Mouse (Mus musculus): Measurements from ENCODE around the gene Srsf12.
A peak's percentile ranks its signal among the peaks of the same experiment; 100 is the strongest.

The Srsf12 gene

DNA sequence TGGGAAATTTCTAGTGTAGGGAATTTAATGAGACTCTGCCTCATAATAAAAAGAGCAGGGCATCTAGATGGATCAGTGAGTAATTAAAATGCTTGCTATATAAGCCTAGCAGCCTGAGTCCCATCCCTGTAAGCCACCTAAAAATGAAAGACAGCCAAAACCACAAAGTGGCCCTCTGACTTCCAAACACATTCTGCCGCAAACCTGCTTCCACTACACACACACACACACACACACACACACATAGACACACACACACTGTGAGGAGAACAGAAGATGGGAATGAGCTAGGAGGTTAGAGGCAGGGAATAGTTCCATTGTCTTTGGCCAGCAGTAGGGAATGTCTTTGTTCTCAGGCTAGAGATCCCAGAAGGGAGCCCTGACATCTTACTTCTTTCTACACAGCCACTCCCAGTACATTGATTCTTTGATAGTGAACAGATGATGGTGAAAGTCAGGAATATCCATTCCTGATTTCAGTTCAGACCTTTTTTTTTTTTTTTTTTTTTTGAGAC lies 41.0 kb downstream of the Srsf12 start:
- no peak for DNase-seq

- DNase-seq = no peak
Observed at GRCm38 (mm10) chr4:33250867-33251266, 42.1 kb downstream of the Srsf12 start.

DNA sequence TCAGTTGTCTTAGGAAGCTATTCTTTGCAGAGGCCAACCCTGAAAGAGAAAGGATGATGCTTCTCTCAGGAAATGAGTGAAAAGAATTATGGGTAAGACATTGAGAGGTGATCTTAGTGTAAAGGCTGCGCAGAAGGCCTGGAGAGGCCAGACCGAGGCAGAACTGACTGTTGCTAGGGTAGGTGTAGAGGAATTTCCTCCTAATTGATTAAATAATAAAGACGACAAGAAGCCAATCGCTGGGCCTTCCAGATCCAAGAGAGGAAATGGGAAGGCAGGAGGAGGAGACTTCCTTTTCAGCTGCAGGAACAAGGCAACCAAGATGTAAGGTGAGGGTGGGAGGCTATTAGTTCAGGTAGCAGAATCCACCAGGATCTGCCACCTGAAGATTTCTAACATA lies 45.9 kb downstream of the Srsf12 start:
- no peak for DNase-seq

GRCm38 (mm10) chr4:33257263-33257964 lies 48.6 kb downstream of the Srsf12 start:
- peak; percentile 45 for DNase-seq

- DNase-seq = no peak
Observed at GRCm38 (mm10) chr4:33260311-33260710, 51.5 kb downstream of the Srsf12 start.

GRCm38 (mm10) chr4:33261311-33261753 lies 52.5 kb downstream of the Srsf12 start:
- peak; percentile 98 for DNase-seq

GRCm38 (mm10) chr4:33262897-33263296 lies 54.1 kb downstream of the Srsf12 start:
- no peak for DNase-seq

DNA sequence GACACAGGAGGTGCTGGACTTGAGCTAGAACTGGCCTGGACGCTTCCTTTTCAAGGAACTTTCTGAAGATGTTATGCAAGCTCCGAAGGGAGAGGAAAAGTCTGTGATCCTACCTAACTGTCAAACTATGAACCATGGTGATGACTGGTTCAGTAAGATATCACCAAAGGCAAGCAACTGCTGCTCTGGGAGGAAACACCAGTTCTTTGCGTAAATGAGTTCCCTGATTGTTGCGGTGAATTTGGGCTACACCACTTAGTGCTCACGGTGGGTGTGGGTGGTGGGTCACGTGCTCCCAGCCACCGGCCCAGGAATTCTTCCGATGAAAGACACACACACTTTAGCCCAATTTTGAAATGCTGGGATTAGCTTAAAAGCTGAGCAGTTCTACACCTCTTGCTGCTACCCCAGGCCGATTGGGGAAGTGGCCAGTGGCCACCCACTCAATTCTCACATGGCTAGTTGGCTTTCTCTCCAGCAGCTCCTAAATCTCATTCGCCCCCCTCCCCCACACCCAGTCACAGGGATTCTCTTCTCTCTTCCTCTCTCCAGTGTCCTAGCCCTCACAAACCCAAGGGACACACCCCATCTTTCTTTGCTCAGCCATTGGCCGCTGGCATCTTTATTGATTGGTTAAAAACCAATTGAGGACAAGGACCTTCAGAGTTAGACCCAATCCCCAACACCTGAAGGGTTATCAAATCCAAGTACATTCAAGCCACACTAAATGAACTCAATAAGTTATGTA lies 56.4 kb downstream of the Srsf12 start:
- DNase-seq = no peak

GRCm38 (mm10) chr4:33270386-33271314 lies 61.9 kb downstream of the Srsf12 start:
- DNase-seq = no peak

GRCm38 (mm10) chr4:33273437-33273836 lies 64.6 kb downstream of the Srsf12 start:
- DNase-seq = no peak

GRCm38 (mm10) chr4:33281891-33282685 lies 73.3 kb downstream of the Srsf12 start:
- DNase-seq = peak; percentile 67
